Comparison of ENCODE assay signal across 8 mouse cellular contexts in genomic region chr6:57859043-57860042, GRCm38 (mm10). TPM values are rescaled to one million over a fixed set of nuclear protein-coding genes. Genes with fewer than 3 reads are reported as not detected.
DNase-seq lines count a peak whose midpoint lies in the region; ATAC-seq lines count a peak whose summit lies in the region.

No protein-coding gene starts in this region.

- 55% methylated on average over 6 of the region's 6 CpGs for WGBS in forebrain, embryonic 14.5 days
- WGBS in midbrain, embryonic 12.5 days, result 53% methylated on average over 6 of the region's 6 CpGs

- intact Hi-C loops in left cerebral cortex, postnatal 4 days (cut with DNase I), result no loop called here

- H3K9ac ChIP-seq in forebrain, embryonic 14.5 days (ENCODE audit: low read length), result no peak overlapping the region
- 0 out of 2 replicates have a peak overlapping the region, but pooled peaks have one; percentile 29 for H3K9ac ChIP-seq in midbrain, embryonic 12.5 days (replicated peaks)

- H3K27me3 ChIP-seq in forebrain, embryonic 14.5 days (replicated peaks; ENCODE audit: control insufficient read depth, insufficient read depth, low read length), result no peaks in the 10 kb centered on the region
- no peaks in the 10 kb centered on the region for H3K27me3 ChIP-seq in midbrain, embryonic 12.5 days

- peak overlapping the region; percentile 26; the same call in 1 of the 2 replicates for H3K4me2 ChIP-seq in forebrain, embryonic 14.5 days (ENCODE audit: low read length)
- H3K4me2 ChIP-seq in midbrain, embryonic 12.5 days (replicated peaks), result peak overlapping the region; percentile 26

- H3K27ac ChIP-seq in forebrain, embryonic 14.5 days (ENCODE audit: low read depth, low read length), result no peak overlapping the region
- no peak overlapping the region for H3K27ac ChIP-seq in midbrain, embryonic 12.5 days (replicated peaks)

- no peak overlapping the region for H3K4me3 ChIP-seq in forebrain, embryonic 14.5 days (ENCODE audit: low read depth, low read length)
- no peak overlapping the region for H3K4me3 ChIP-seq in midbrain, embryonic 12.5 days

- ATAC-seq in forebrain, embryonic 14.5 days, result peak; percentile 97
- peak; percentile 95 for ATAC-seq in midbrain, embryonic 12.5 days (ENCODE audit: low FRiP score, low read depth)

- no peaks in the 10 kb centered on the region for H3K4me1 ChIP-seq in forebrain, embryonic 14.5 days (ENCODE audit: control insufficient read depth, insufficient read depth, low read length)
- no peaks in the 10 kb centered on the region for H3K4me1 ChIP-seq in midbrain, embryonic 12.5 days

- no peaks in the 10 kb centered on the region for H3K9me3 ChIP-seq in forebrain, embryonic 14.5 days (replicated peaks; ENCODE audit: control insufficient read depth, low read length)
- H3K9me3 ChIP-seq in midbrain, embryonic 12.5 days, result no peaks in the 10 kb centered on the region

- DNase-seq in cerebellum, adult 18-20 months, result peak; percentile 18 to 25
- DNase-seq in cerebellum, adult 11-12 months, result no peak
- peak; percentile 18 for DNase-seq in c-Kit-positive CD71-negative TER-119-negative erythroid progenitor cells, embryonic 14.5 days (ENCODE audit: low read depth)
- DNase-seq in forebrain, embryonic 14.5 days (ENCODE audit: low spot score), result peak; percentile 85
- DNase-seq in induced T-regulatory cell, adult 2 months (ENCODE audit: low read depth), result peak; percentile 64
- peak; percentile 11 for DNase-seq in left cerebral cortex, postnatal 4 days
- peak; percentile 28 to 59 for DNase-seq in spleen, postnatal 4 days (ENCODE audit: low spot score in 2 of 2)

- H3K36me3 ChIP-seq in forebrain, embryonic 14.5 days (ENCODE audit: control insufficient read depth, insufficient read depth, low read length), result no peaks in the 10 kb centered on the region
- no peaks in the 10 kb centered on the region for H3K36me3 ChIP-seq in midbrain, embryonic 12.5 days

RNA-seq across cellular contexts. Expression of gene Vmn1r21, which starts 9.2 kb away (rescaled TPM):
- not detected in 2 replicates for polyA plus RNA-seq in forebrain, embryonic 14.5 days (2014; fragmentation: Nextera tagmentation; extraction: Ambion mirVana)
- total RNA-seq in left cerebral cortex, postnatal 4 days (2021), result not detected
- not detected in 2 replicates for polyA plus RNA-seq in midbrain, embryonic 12.5 days (2016; fragmentation: Nextera tagmentation; extraction: Ambion mirVana)

RNA-seq across cellular contexts. Expression of gene Vopp1, which starts 34.4 kb away (rescaled TPM):
- polyA plus RNA-seq in forebrain, embryonic 14.5 days (2014; fragmentation: Nextera tagmentation; extraction: Ambion mirVana), result 81.3 and 88.9 TPM in 2 replicates
- 100 to 1,000 TPM; 139 to 148 TPM for total RNA-seq in left cerebral cortex, postnatal 4 days (2021)
- polyA plus RNA-seq in midbrain, embryonic 12.5 days (2016; fragmentation: Nextera tagmentation; extraction: Ambion mirVana), result 99.5 and 107 TPM in 2 replicates

RNA-seq across cellular contexts. Expression of gene Vmn1r22, which starts 48.5 kb away (rescaled TPM):
- polyA plus RNA-seq in forebrain, embryonic 14.5 days (2014; fragmentation: Nextera tagmentation; extraction: Ambion mirVana), result not detected in 2 replicates
- total RNA-seq in left cerebral cortex, postnatal 4 days (2021), result not detected
- polyA plus RNA-seq in midbrain, embryonic 12.5 days (2016; fragmentation: Nextera tagmentation; extraction: Ambion mirVana), result not detected in 2 replicates
